Mouse (Mus musculus) liver, embryonic 14 days (tissue): ENCODE measurements around the gene Nol11. TPM values are rescaled to one million over a fixed set of nuclear protein-coding genes. Genes with fewer than 3 reads are reported as not detected.

ENCODE experiments used
- polyA plus RNA-seq: library from polyadenylated mRNA; depleted of rRNA; stranded (reverse); fragments of >200 nt; gene quantifications from 2 replicates; pipeline ENCODE4 v1.2.3, GENCODE M21; 2012; rRNA removed

Gene Nol11
- polyA plus RNA-seq, result 11.9 and 12.7 TPM in 2 replicates

GRCm38 (mm10) chr11:107188565-107189552 is at the start of gene Nol11:
Gene Nol11, minus strand, starts transcription at chr11:107189381.

DNA sequence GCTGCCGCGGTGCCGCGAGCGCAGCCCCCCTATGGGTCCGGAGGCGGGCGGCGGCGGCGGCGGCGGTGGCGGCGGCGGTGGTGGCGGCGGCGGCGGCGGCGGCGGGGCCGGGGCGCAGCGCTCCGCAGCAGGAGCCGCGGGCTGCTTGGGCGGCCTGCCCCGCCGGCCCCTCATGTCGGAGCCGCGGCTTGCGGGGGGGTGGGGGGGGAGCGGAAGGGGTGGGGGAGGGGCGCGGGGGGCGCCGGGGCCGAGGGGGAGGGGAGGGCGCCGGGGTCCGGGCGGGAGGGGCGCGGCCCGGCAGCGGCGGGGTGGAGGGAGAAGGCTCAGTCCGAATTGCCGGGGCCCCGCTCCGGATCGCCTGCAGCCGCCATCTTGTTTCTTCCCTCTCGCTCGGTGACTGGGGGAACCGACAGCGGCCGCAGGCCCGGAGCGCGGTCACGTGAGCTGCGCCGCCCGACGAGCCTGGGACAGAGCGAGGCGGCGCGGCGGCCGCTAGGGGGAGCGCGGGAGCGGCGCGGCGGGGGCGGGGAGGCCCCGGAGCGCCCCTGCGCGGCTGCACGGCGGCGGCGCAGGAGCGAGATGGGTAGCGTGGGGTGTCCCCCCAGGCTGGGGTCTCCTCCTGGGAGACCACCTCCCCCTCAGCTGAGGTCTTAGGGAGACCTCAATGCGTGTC is 57.3 kb downstream of the Nol11 start, which contains the start of gene Bptf:
Gene Bptf, minus strand, starts transcription at position 379 of the 673 bp plus-strand sequence.

Other genes with a start within 250 kb of the Nol11 start
- 142 and 177 TPM in 2 replicates for gene Kpna2, start 189.8 kb downstream of the Nol11 start, polyA plus RNA-seq
- 1.8 and 1.9 TPM in 2 replicates for gene 1810010H24Rik, start 163.7 kb downstream of the Nol11 start, polyA plus RNA-seq
- 10.6 and 11.2 TPM in 2 replicates for gene Bptf, start 57.3 kb downstream of the Nol11 start, polyA plus RNA-seq